Mouse (Mus musculus) induced T-regulatory cell, adult 2 months (primary cell): ENCODE measurements around the gene Dnajb4.

Source experiments
- DNase-seq: peaks from one replicate; pipeline ENCODE4 v3.0.0-alpha.2; 2012; ENCODE audit warnings: low read depth

Dnajb4 gene

GRCm38 (mm10) chr3:152208096-152208885 is 1.8 kb downstream of the Dnajb4 start:
- no peak for DNase-seq

- no peak for DNase-seq
Measured at GRCm38 (mm10) chr3:152207156-152207555, 2.9 kb downstream of the Dnajb4 start.

GRCm38 (mm10) chr3:152204577-152204976 is 5.5 kb downstream of the Dnajb4 start:
- no peak for DNase-seq

GRCm38 (mm10) chr3:152203996-152204395 is 6.1 kb downstream of the Dnajb4 start:
- DNase-seq = no peak

GRCm38 (mm10) chr3:152203411-152203810 is 6.7 kb downstream of the Dnajb4 start:
- DNase-seq = no peak

GRCm38 (mm10) chr3:152202942-152203341 is 7.2 kb downstream of the Dnajb4 start:
- DNase-seq = no peak

- DNase-seq = no peak
Measured at GRCm38 (mm10) chr3:152201651-152202050, 8.5 kb downstream of the Dnajb4 start.

- no peak for DNase-seq
Measured at GRCm38 (mm10) chr3:152201181-152201580, 8.9 kb downstream of the Dnajb4 start.

GRCm38 (mm10) chr3:152199125-152199524 is 11.0 kb downstream of the Dnajb4 start:
- no peak for DNase-seq

- peak; percentile 37 for DNase-seq
Measured at GRCm38 (mm10) chr3:152197246-152197645, 12.9 kb downstream of the Dnajb4 start.

GRCm38 (mm10) chr3:152193635-152194097 is 16.4 kb downstream of the Dnajb4 start:
- peak; percentile 89 for DNase-seq

- DNase-seq = no peak
Measured at GRCm38 (mm10) chr3:152193177-152193576, 16.9 kb downstream of the Dnajb4 start.

- DNase-seq = peak; percentile 54
Measured at GRCm38 (mm10) chr3:152192238-152192931, 17.7 kb downstream of the Dnajb4 start.

GRCm38 (mm10) chr3:152191791-152192237 is 18.3 kb downstream of the Dnajb4 start:
- no peak for DNase-seq

GRCm38 (mm10) chr3:152190679-152191477 is 19.2 kb downstream of the Dnajb4 start:
- DNase-seq = no peak

- DNase-seq = no peak
Measured at GRCm38 (mm10) chr3:152189306-152189705, 20.8 kb downstream of the Dnajb4 start.

GRCm38 (mm10) chr3:152186106-152186505 is 24.0 kb downstream of the Dnajb4 start:
- no peak for DNase-seq

- no peak for DNase-seq
Measured at GRCm38 (mm10) chr3:152183522-152183921, 26.6 kb downstream of the Dnajb4 start.

GRCm38 (mm10) chr3:152180624-152181023 is 29.5 kb downstream of the Dnajb4 start:
- DNase-seq = no peak

- no peak for DNase-seq
Measured at GRCm38 (mm10) chr3:152179285-152179684, 30.8 kb downstream of the Dnajb4 start.

GRCm38 (mm10) chr3:152178816-152179215 is 31.3 kb downstream of the Dnajb4 start:
- no peak for DNase-seq

- DNase-seq = no peak
Measured at GRCm38 (mm10) chr3:152172322-152172935, 37.7 kb downstream of the Dnajb4 start.
